Mouse (Mus musculus) liver, embryonic 13.5 days (tissue): ENCODE measurements at regions not wholly inside any gene's neighbourhood (a gene's known extent, or its start where the extent isn't known, plus 50 kb on each side); places are given as distances from the start of the nearest gene placed in this dataset.

Experiments
- ATAC-seq: fragments of 200-750 bp; cut with Nextera tagmentation; 2 replicates; pipeline ENCODE4 v1.8.0; 2017; ENCODE audit warnings: low read depth, mild to moderate bottlenecking, moderate number of reproducible peaks, moderate library complexity
- DNase-seq: peaks from one replicate; pipeline ENCODE4 v3.0.0; 2022
- H3K27ac ChIP-seq: fragments of 300-500 bp; sonication (generic); 2 replicates; pipeline ENCODE4 v1.5.1; 2015; ENCODE audit warnings: moderate library complexity, mild to moderate bottlenecking, inconsistent platforms
- H3K27me3 ChIP-seq: fragments of 300-500 bp; sonication (generic); 2 replicates; pipeline ENCODE4 v1.6.1; 2015; ENCODE audit warnings: mild to moderate bottlenecking, inconsistent platforms
- H3K36me3 ChIP-seq: fragments of 300-500 bp; sonication (generic); 2 replicates; pipeline ENCODE4 v1.6.1; 2015; ENCODE audit warnings: mild to moderate bottlenecking, inconsistent platforms
- H3K4me1 ChIP-seq: fragments of 300-500 bp; sonication (generic); replicated peaks from 2 replicates; pipeline ENCODE4 v1.6.1; 2015; ENCODE audit warnings: inconsistent platforms
- H3K4me2 ChIP-seq: fragments of 300-500 bp; sonication (generic); 2 replicates; pipeline ENCODE4 v1.6.1; 2015; ENCODE audit warnings: inconsistent platforms, mild to moderate bottlenecking, moderate library complexity
- H3K4me3 ChIP-seq: fragments of 300-500 bp; sonication (generic); replicated peaks from 2 replicates; pipeline ENCODE4 v1.5.1; 2015; ENCODE audit warnings: mild to moderate bottlenecking, inconsistent platforms
- H3K9ac ChIP-seq: fragments of 300-500 bp; sonication (generic); 2 replicates; pipeline ENCODE4 v1.6.1; 2015; ENCODE audit warnings: mild to moderate bottlenecking, inconsistent platforms
- H3K9me3 ChIP-seq: fragments of 300-500 bp; sonication (generic); replicated peaks from 2 replicates; pipeline ENCODE4 v1.6.1; 2016; ENCODE audit warnings: inconsistent platforms
- WGBS: fragments of 180-500 bp; shearing (Covaris S2); methylation state at CpG from one replicate; pipeline ENCODE4 v1.1.7; 2015; ENCODE audit not compliant: insufficient replicate concordance; 5-methylcytosine and 5-hydroxymethylcytosine counted together

DNA sequence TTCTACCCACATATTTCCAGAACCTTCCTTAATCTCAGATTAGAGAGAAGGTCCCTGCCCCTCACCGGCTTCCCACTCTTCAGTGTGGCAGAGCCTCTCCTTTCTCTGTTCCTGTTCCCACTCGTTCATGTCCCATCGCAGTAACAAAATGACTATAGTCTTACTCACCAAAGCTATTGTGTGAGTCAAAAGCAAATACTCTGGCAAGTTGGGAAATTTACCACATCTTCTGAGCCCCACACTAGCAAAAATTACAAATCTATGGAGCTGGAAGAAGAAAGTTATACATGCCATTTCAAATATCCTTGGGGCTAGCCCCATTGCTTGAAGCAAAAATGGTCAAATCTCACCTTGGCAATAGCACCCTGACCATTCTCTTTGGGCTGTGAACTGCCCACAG, 80.1 kb upstream of the Tet2 start:
- Histone ChIP-seq H3K27ac (no peak overlapping the region), H3K4me2 (no peak overlapping the region), H3K4me3 (no peak overlapping the region), H3K9me3 (no peaks in the 10 kb centered on the region), H3K27me3 (no peaks in the 10 kb centered on the region), H3K36me3 (no peaks in the 10 kb centered on the region), H3K9ac (no peak overlapping the region), H3K4me1 (peaks cover 38% of the 10 kb centered on the region)
- 74% methylated on average over 3 of the region's 3 CpGs for WGBS
- ATAC-seq (no peak), DNase-seq (no peak)

DNA sequence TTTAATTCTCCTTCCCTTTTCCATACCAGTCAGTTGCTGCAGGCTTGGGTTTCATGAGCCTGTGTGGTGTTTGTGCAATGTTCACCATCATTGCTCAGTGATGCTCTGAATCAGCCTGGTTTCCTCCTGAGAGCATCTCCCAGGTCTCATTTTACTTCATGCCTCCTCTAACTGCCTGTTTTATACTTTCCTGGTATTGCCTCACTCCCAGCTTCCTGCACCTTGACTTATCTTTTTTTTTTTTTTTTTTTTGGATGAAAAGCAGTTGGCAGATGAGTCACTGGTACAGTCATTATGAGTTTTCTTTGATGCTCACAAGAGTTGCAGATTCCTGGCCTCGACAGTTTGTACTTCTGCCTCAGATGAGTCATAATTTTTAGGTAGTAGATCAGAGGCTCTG, 81.5 kb upstream of the Tet2 start:
- Histone ChIP-seq H3K27ac (no peak overlapping the region), H3K4me3 (no peak overlapping the region), H3K36me3 (no peaks in the 10 kb centered on the region), H3K9ac (no peak overlapping the region), H3K4me2 (no peak overlapping the region), H3K9me3 (no peaks in the 10 kb centered on the region), H3K4me1 (peaks cover 38% of the 10 kb centered on the region), H3K27me3 (no peaks in the 10 kb centered on the region)
- DNase-seq: no peak
- no peak for ATAC-seq
- WGBS: 31% methylated on average over 1 of the region's 1 CpGs

DNA sequence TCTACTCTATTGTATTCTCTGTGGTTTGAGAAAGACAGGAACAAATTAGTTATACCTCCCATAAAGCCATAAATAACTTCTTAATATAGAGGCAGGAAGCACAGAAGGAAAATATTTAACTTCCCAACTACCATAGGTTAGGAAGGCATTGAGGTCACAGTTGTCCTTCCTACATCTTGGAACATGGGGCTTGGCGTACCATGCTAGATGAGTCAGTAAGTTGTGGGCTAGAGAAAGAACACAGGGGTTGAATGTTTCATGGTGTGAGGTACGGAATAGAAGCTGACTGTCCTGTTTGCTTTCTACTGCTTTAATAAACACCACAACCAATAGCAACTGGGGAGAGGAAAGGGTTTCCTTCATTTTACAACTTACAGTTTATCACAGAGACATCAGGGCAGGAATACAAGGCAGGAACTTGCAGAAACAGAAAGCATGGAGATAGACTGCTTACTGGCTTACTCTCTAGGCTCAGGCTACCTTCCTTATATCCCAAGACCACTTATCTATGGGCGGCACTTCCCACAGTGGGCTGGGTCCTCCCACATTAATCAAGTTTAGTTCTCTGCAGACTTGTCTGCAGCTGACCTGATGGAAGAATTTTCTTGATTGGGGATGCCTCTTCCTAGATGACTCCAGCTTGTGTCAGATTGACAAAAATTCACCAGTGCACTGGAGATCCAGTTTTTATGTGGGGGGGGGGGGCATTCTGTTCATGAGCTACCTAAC, 82.3 kb upstream of the Tet2 start:
- H3K9me3 ChIP-seq: no peaks in the 10 kb centered on the region
- no peak overlapping the region for H3K27ac ChIP-seq
- no peak overlapping the region for H3K4me2 ChIP-seq
- H3K9ac ChIP-seq: no peak overlapping the region
- DNase-seq (peak; percentile 10), ATAC-seq (peak; percentile 54)
- WGBS: 51% methylated on average over 3 of the region's 3 CpGs
- no peaks in the 10 kb centered on the region for H3K36me3 ChIP-seq
- no peak overlapping the region for H3K4me3 ChIP-seq
- H3K27me3 ChIP-seq: no peaks in the 10 kb centered on the region
- H3K4me1 ChIP-seq: peaks cover 38% of the 10 kb centered on the region

DNA sequence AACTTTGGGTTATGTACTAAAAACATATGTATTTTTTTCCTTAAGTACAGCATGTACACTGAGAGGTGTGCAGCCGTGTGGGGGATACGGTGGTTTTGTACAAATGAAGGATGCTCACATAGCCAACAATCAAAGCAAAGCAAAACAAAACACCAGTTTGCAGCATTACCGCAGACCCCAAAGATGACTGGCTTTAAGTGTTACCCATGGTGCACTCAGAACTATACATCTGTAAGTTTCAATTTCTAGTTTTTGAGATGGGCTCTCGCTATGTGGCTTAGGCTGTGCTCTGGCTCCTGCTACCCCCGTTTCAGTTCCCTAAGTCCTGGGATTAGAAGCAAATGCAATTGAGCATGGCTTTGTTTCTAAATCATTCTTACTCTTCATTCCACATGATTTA, 89.4 kb upstream of the Tet2 start:
- 72% methylated on average over 5 of the region's 5 CpGs for WGBS
- Histone ChIP-seq H3K4me2 (no peak overlapping the region), H3K9ac (no peak overlapping the region), H3K9me3 (no peaks in the 10 kb centered on the region), H3K27me3 (no peaks in the 10 kb centered on the region), H3K36me3 (no peaks in the 10 kb centered on the region), H3K4me3 (no peak overlapping the region), H3K4me1 (no peaks in the 10 kb centered on the region; the same call in 1 of the 2 replicates), H3K27ac (no peak overlapping the region)
- ATAC-seq (no peak), DNase-seq (no peak)

DNA sequence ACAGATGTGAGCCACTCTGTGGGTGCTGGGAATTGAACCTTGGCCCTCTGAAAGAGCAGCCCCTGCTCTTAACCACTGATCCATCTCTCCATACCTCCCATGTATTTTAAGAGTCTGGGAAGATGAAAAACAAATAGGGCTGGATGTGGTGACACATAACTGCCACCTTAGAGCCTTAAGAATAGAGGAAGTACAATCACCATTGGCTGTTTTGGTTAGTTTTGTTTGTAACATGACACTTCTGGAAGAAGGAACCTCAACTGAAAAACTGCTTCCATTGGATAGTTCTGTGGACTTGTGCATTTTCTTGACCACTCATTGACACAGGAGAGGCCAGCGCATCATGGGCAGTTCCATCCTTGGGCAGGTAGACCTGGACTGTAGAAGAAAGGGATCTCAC, 100.7 kb upstream of the Tet2 start:
- Histone ChIP-seq H3K4me1 (no peaks in the 10 kb centered on the region), H3K36me3 (no peaks in the 10 kb centered on the region), H3K27me3 (no peaks in the 10 kb centered on the region), H3K4me2 (no peak overlapping the region), H3K4me3 (no peak overlapping the region), H3K9me3 (no peaks in the 10 kb centered on the region), H3K27ac (no peak overlapping the region), H3K9ac (no peak overlapping the region)
- DNase-seq (no peak), ATAC-seq (no peak)
- 80% methylated on average over 1 of the region's 1 CpGs for WGBS

DNA sequence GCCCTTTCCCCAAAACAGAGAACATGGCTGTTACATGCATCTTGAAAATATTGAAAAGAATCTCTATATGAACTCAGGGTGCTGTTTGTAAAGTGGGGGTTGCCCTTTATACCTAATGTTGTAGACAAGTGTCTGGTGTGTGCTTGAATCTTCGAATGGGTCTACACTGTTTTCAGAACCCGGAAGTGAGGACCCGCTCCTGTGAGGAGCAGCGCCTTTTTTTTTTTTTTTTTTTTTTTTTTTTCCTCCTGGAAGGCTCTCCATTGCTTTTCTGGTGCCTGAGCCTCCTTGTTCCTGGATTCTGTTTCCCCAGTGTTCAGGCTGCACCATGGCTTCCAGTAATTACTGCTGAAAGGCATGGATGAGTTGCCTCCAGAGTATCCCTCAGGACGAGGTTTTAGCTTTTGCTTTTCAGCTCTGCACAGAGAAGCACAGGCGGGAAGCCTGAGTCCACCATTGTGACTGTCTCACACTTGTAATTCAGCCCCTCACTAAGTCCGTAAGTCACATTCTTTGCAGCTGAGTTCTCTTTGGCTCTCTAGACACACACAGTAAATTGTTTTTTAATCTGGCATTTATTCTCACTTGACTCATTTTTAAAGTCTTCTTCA, 101.6 kb upstream of the Tet2 start:
- no peak overlapping the region for H3K9ac ChIP-seq
- no peaks in the 10 kb centered on the region for H3K4me1 ChIP-seq
- no peak overlapping the region for H3K4me2 ChIP-seq
- ATAC-seq (no peak), DNase-seq (no peak)
- H3K27me3 ChIP-seq: no peaks in the 10 kb centered on the region
- H3K4me3 ChIP-seq: no peak overlapping the region
- H3K36me3 ChIP-seq: no peaks in the 10 kb centered on the region
- no peak overlapping the region for H3K27ac ChIP-seq
- H3K9me3 ChIP-seq: no peaks in the 10 kb centered on the region
- 72% methylated on average over 7 of the region's 7 CpGs for WGBS

DNA sequence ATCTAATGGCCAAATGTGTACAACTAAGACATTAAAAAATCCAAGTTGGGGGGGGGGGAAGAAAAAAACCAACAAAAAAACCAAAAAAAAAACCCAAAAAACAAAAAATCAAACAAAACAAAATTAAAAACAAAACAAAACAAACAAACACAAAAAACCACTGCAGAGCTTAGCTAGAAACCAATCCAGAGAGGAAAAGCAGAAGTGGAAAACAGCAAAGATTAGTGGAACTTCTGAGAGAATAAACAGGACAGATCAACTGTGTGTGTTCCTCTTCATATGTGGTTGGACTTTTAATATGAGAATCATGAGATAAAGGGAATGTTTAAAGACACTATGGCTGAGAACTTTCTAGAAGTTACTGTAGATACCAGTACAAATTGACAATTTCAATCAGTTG, 105.1 kb upstream of the Tet2 start:
- Histone ChIP-seq H3K27ac (no peak overlapping the region), H3K27me3 (no peaks in the 10 kb centered on the region), H3K36me3 (no peaks in the 10 kb centered on the region), H3K9me3 (no peaks in the 10 kb centered on the region), H3K4me2 (no peak overlapping the region), H3K4me3 (no peak overlapping the region), H3K9ac (no peak overlapping the region), H3K4me1 (no peaks in the 10 kb centered on the region)
- ATAC-seq: no peak
- DNase-seq: no peak

DNA sequence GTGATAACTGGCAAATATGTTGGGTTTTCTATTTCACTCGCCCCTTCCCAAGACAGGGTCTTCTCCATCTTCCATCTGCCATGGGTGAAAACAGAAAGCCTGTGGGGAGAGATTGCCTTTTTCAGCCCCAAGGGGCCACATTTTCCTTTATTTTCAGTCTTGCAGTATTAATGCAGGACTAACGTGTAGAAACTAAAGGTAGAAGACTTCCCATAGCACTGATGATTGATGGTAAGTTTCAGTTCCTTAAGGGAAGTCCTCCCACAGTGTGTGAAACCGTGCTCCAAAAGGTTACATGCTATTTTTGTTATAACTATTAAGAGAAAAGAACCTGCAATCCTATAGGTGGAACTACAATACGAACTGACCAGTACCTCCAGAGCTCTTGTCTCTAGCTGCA, 107.1 kb upstream of the Tet2 start:
- no peak overlapping the region for H3K9ac ChIP-seq
- WGBS: 47% methylated on average over 4 of the region's 4 CpGs
- H3K27ac ChIP-seq: no peak overlapping the region
- ATAC-seq: no peak
- no peaks in the 10 kb centered on the region for H3K36me3 ChIP-seq
- DNase-seq: no peak
- H3K9me3 ChIP-seq: no peaks in the 10 kb centered on the region
- no peaks in the 10 kb centered on the region for H3K27me3 ChIP-seq
- no peak overlapping the region for H3K4me3 ChIP-seq
- H3K4me1 ChIP-seq: no peaks in the 10 kb centered on the region
- no peak overlapping the region for H3K4me2 ChIP-seq

DNA sequence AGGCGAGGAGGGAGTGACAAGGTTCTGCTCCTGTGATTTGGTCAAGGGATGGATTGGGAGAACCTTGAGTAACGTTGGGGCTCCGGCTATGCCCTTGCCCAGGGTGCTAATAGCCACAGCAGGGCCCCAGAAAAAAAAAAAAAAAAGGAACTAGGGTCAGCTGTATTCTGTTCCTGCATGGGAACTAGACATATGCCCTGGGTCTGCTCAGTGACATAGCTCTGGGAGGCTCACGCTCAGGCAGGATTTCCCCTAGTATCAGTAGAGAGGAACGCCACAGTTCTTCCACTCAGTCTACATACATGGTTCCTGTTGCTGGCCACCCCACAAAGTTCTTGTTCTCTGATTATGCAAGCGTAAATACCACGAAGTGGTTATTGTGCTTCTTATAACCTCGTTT, 114.8 kb upstream of the Tet2 start:
- Histone ChIP-seq H3K9ac (no peak overlapping the region), H3K9me3 (no peaks in the 10 kb centered on the region), H3K4me2 (no peak overlapping the region), H3K4me1 (no peaks in the 10 kb centered on the region), H3K4me3 (no peak overlapping the region), H3K27ac (no peak overlapping the region), H3K27me3 (no peaks in the 10 kb centered on the region), H3K36me3 (no peaks in the 10 kb centered on the region)
- WGBS: 41% methylated on average over 8 of the region's 8 CpGs
- DNase-seq: no peak
- ATAC-seq: peak; percentile 64

DNA sequence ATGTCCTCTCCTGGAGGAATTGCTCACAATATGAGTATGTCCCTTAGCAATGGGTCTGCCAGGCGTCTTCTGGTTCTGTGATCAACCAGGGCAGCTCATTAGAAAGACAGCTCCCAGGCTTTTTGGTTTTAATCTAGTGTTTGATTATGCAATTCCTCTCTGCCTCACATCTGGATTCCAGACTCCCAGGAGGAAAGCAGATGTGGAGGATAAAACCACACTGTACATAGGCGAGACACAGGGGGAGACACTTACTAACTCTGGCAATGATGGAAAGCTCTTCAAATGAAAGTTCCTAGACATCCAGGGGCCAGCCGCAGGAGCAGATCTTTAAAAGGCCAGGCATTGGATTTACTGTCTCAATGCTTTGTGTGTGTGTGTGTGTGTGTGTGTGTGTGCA, 116.4 kb upstream of the Tet2 start:
- H3K9me3 ChIP-seq: no peaks in the 10 kb centered on the region
- H3K27me3 ChIP-seq: no peaks in the 10 kb centered on the region
- H3K27ac ChIP-seq: no peak overlapping the region
- no peak overlapping the region for H3K9ac ChIP-seq
- no peaks in the 10 kb centered on the region for H3K36me3 ChIP-seq
- ATAC-seq (no peak), DNase-seq (no peak)
- WGBS: 62% methylated on average over 3 of the region's 3 CpGs
- no peak overlapping the region for H3K4me3 ChIP-seq
- H3K4me2 ChIP-seq: no peak overlapping the region
- no peaks in the 10 kb centered on the region for H3K4me1 ChIP-seq

DNA sequence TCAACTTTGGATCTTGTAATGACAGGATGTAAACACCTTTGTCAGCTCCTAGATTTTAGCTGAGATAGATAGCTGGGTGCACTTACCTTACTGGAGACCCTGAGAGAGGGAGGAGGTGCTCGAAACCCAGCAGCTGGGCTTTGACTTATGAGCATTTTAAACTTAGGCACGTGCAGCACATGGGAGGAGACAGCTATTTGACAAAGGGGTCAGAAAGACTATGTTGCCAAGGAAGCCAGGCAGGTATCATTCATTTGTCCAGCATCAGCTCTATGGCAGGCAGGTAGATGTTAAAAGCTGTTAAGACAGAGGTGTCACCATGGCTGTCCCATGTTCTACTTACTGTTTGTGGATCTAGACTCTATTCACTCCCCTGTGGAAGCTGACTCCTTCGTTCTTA, 120.0 kb upstream of the Tet2 start:
- Histone ChIP-seq H3K4me2 (no peak overlapping the region), H3K9ac (no peak overlapping the region), H3K27ac (no peak overlapping the region), H3K9me3 (no peaks in the 10 kb centered on the region), H3K4me3 (no peak overlapping the region), H3K36me3 (no peaks in the 10 kb centered on the region), H3K27me3 (no peaks in the 10 kb centered on the region), H3K4me1 (no peaks in the 10 kb centered on the region)
- DNase-seq: no peak
- 54% methylated on average over 3 of the region's 3 CpGs for WGBS
- ATAC-seq: no peak
